ENCODE assay signal across 8 mouse cellular contexts in genomic region chr12:85200929-85201829, GRCm38 (mm10). TPM values are rescaled to one million over a fixed set of nuclear protein-coding genes. Genes with fewer than 3 reads are reported as not detected.
DNase-seq lines count a peak whose midpoint lies in the region; ATAC-seq lines count a peak whose summit lies in the region.

No protein-coding gene starts in this region.

- ATAC-seq in lung, embryonic 16.5 days (ENCODE audit: low read depth), result peak; percentile 26
- ATAC-seq in stomach, embryonic 16.5 days (ENCODE audit: insufficient read depth, low FRiP score), result peak; percentile 19; the same call in 1 of the 2 replicates
- no peak for ATAC-seq in erythroid progenitor cell, adult 5-6 weeks (replicated peaks; ENCODE audit: low FRiP score, poor library complexity, severe bottlenecking)

- peak; percentile 48 for DNase-seq in adrenal gland, postnatal 14 days
- DNase-seq in adrenal gland, postnatal 10 days, result no peak
- peak; percentile 91 for DNase-seq in 3134 (ENCODE audit: extremely low read depth, insufficient read length, low spot score)
- DNase-seq in forebrain, embryonic 10.5 days (ENCODE audit: extremely low spot score, low spot score), result peak; percentile 48
- DNase-seq in adrenal gland, adult 2 months, result no peak

- H3K4me1 ChIP-seq in forebrain, embryonic 10.5 days, result peaks cover 53% of the 10 kb centered on the region
- H3K4me1 ChIP-seq in lung, embryonic 16.5 days (replicated peaks; ENCODE audit: control insufficient read depth, insufficient read depth, low read length), result peaks cover 23% of the 10 kb centered on the region
- peaks cover 25% of the 10 kb centered on the region for H3K4me1 ChIP-seq in stomach, embryonic 16.5 days (ENCODE audit: control insufficient read depth, insufficient read depth, low read length)

- H3K4me2 ChIP-seq in lung, embryonic 16.5 days (ENCODE audit: low read depth, low read length), result no peak overlapping the region
- 0 out of 2 replicates have a peak overlapping the region, but pooled peaks have one; percentile 0 for H3K4me2 ChIP-seq in stomach, embryonic 16.5 days (ENCODE audit: low read depth, low read length)

- peak overlapping the region; percentile 48; the same call in 1 of the 2 replicates for H3K9ac ChIP-seq in lung, embryonic 16.5 days (ENCODE audit: low read length)
- peak overlapping the region; percentile 49 for H3K9ac ChIP-seq in stomach, embryonic 16.5 days (ENCODE audit: low read length)

- H3K4me3 ChIP-seq in forebrain, embryonic 10.5 days, result peak overlapping the region; percentile 33
- no peak overlapping the region for H3K4me3 ChIP-seq in lung, embryonic 16.5 days (ENCODE audit: low read length)
- no peak overlapping the region for H3K4me3 ChIP-seq in stomach, embryonic 16.5 days (replicated peaks; ENCODE audit: low read length)

- WGBS in forebrain, embryonic 10.5 days, result 13% methylated on average over 24 of the region's 24 CpGs
- 31% methylated on average over 24 of the region's 24 CpGs for WGBS in lung, embryonic 16.5 days
- WGBS in stomach, embryonic 16.5 days, result 31% methylated on average over 23 of the region's 24 CpGs

- no peaks in the 10 kb centered on the region for H3K36me3 ChIP-seq in forebrain, embryonic 10.5 days (replicated peaks)
- no peaks in the 10 kb centered on the region for H3K36me3 ChIP-seq in lung, embryonic 16.5 days (ENCODE audit: control insufficient read depth, insufficient read depth, low read length)
- no peaks in the 10 kb centered on the region for H3K36me3 ChIP-seq in stomach, embryonic 16.5 days (ENCODE audit: control insufficient read depth, insufficient read depth, low read length)

- peak overlapping the region; percentile 81 for H3K27ac ChIP-seq in forebrain, embryonic 10.5 days
- H3K27ac ChIP-seq in lung, embryonic 16.5 days (ENCODE audit: low read length), result peak overlapping the region; percentile 36; the same call in 1 of the 2 replicates
- H3K27ac ChIP-seq in stomach, embryonic 16.5 days (ENCODE audit: low read length), result peak overlapping the region; percentile 44

- H3K9me3 ChIP-seq in forebrain, embryonic 10.5 days, result no peaks in the 10 kb centered on the region
- no peaks in the 10 kb centered on the region for H3K9me3 ChIP-seq in lung, embryonic 16.5 days (ENCODE audit: control insufficient read depth, low read length)
- H3K9me3 ChIP-seq in stomach, embryonic 16.5 days (replicated peaks; ENCODE audit: control insufficient read depth, low read length), result no peaks in the 10 kb centered on the region

- peaks cover 47% of the 10 kb centered on the region for H3K27me3 ChIP-seq in forebrain, embryonic 10.5 days (ENCODE audit: poor library complexity, severe bottlenecking)
- H3K27me3 ChIP-seq in lung, embryonic 16.5 days (ENCODE audit: control insufficient read depth, insufficient read depth, low read depth, low read length), result no peaks in the 10 kb centered on the region
- H3K27me3 ChIP-seq in stomach, embryonic 16.5 days (ENCODE audit: control insufficient read depth, insufficient read depth, low read length), result no peaks in the 10 kb centered on the region

RNA-seq across cellular contexts. Expression of gene Eif2b2, which starts 18.1 kb away (rescaled TPM):
- 69.7 and 79.3 TPM in 2 replicates for total RNA-seq in adrenal gland, postnatal 14 days (2021)
- total RNA-seq in adrenal gland, postnatal 10 days (2021), result 10 to 100 TPM; 59.5 to 62.7 TPM
- polyA plus RNA-seq in forebrain, embryonic 10.5 days (2016; fragmentation: Nextera tagmentation; extraction: Ambion mirVana), result 123 and 129 TPM in 2 replicates
- polyA plus RNA-seq in lung, embryonic 16.5 days (2015; fragmentation: Nextera tagmentation; extraction: Ambion mirVana), result 83.3 and 86.6 TPM in 2 replicates
- 72.9 and 82.5 TPM in 2 replicates for polyA plus RNA-seq in stomach, embryonic 16.5 days (2015; fragmentation: Nextera tagmentation; extraction: Ambion mirVana)
- 10 to 100 TPM; 64.2 to 95.9 TPM for total RNA-seq in adrenal gland, adult 2 months (2021)
- 94.8 and 100.0 TPM in 2 replicates for polyA plus RNA-seq in adrenal gland, adult 2 months (2012; rRNA removed)
- total RNA-seq in erythroid progenitor cell, adult 5-6 weeks (2015; ENCODE audit: low replicate concordance), result 10.9 and 12.3 TPM in 2 replicates
- 30.0 and 48.4 TPM in 2 replicates for total RNA-seq in erythroid progenitor cell, adult 5-6 weeks (2017; ENCODE audit: low replicate concordance)

RNA-seq across cellular contexts. Expression of gene Pgf, which starts 23.6 kb away (rescaled TPM):
- 0.85 and 1.2 TPM in 2 replicates for total RNA-seq in adrenal gland, postnatal 14 days (2021)
- total RNA-seq in adrenal gland, postnatal 10 days (2021), result 1 to 10 TPM; 1.8 TPM
- polyA plus RNA-seq in forebrain, embryonic 10.5 days (2016; fragmentation: Nextera tagmentation; extraction: Ambion mirVana), result 2.5 and 3.1 TPM in 2 replicates
- polyA plus RNA-seq in lung, embryonic 16.5 days (2015; fragmentation: Nextera tagmentation; extraction: Ambion mirVana), result 9.7 and 9.9 TPM in 2 replicates
- 14.9 and 16.3 TPM in 2 replicates for polyA plus RNA-seq in stomach, embryonic 16.5 days (2015; fragmentation: Nextera tagmentation; extraction: Ambion mirVana)
- 1 to 10 TPM in 1 of 2 experiments, under 1 TPM in 1; 0.37 to 2.8 TPM for total RNA-seq in adrenal gland, adult 2 months (2021)
- polyA plus RNA-seq in adrenal gland, adult 2 months (2012; rRNA removed), result 0.63 and 1.6 TPM in 2 replicates
- total RNA-seq in erythroid progenitor cell, adult 5-6 weeks (2015; ENCODE audit: low replicate concordance), result not detected in 2 replicates
- 0.39 TPM in 1 of 2 replicates, not detected in the other for total RNA-seq in erythroid progenitor cell, adult 5-6 weeks (2017; ENCODE audit: low replicate concordance)

RNA-seq across cellular contexts. Expression of gene Rps6kl1, which starts 50.1 kb away (rescaled TPM):
- 1.7 and 2.2 TPM in 2 replicates for total RNA-seq in adrenal gland, postnatal 14 days (2021)
- total RNA-seq in adrenal gland, postnatal 10 days (2021), result 1 to 10 TPM; 1.1 to 2.3 TPM
- polyA plus RNA-seq in forebrain, embryonic 10.5 days (2016; fragmentation: Nextera tagmentation; extraction: Ambion mirVana), result 0.89 and 1.0 TPM in 2 replicates
- 0.94 and 1.6 TPM in 2 replicates for polyA plus RNA-seq in lung, embryonic 16.5 days (2015; fragmentation: Nextera tagmentation; extraction: Ambion mirVana)
- 1.3 and 1.8 TPM in 2 replicates for polyA plus RNA-seq in stomach, embryonic 16.5 days (2015; fragmentation: Nextera tagmentation; extraction: Ambion mirVana)
- 1 to 10 TPM in 1 of 2 experiments, under 1 TPM in 1; 0.37 to 1.5 TPM for total RNA-seq in adrenal gland, adult 2 months (2021)
- polyA plus RNA-seq in adrenal gland, adult 2 months (2012; rRNA removed), result 1.5 and 1.8 TPM in 2 replicates
- not detected in 2 replicates for total RNA-seq in erythroid progenitor cell, adult 5-6 weeks (2015; ENCODE audit: low replicate concordance)
- not detected in 2 replicates for total RNA-seq in erythroid progenitor cell, adult 5-6 weeks (2017; ENCODE audit: low replicate concordance)

Comparison
In these comparisons a context has a peak if more than half of its experiments do, and no peak if none do; other contexts are left out.
1. DNase-seq: peak in adrenal gland, postnatal 14 days (single experiment), 3134 (single experiment) and forebrain, embryonic 10.5 days (single experiment); none in adrenal gland, postnatal 10 days (single experiment) and adrenal gland, adult 2 months (single experiment).
2. Peak in every context shown above with its lines, with median percentiles within 50 percentile points of each other: H3K27ac ChIP-seq.